Mouse (Mus musculus) layer of hippocampus, adult 6 months (tissue): ENCODE results near the gene Mrps34. TPM values are rescaled to one million over a fixed set of nuclear protein-coding genes. Genes with fewer than 3 reads are reported as not detected.

Experiments used
- long read RNA-seq, 2 experiments: library from polyadenylated mRNA; unstranded; transcript quantifications; one replicate each; pipeline ENCODE4 v2.0.0; 2019 to 2020
- polyA plus RNA-seq: library from polyadenylated mRNA; unstranded; fragments of <200 nt; fragmentation: Nextera tagmentation; gene quantifications from 2 replicates; pipeline ENCODE4 v1.2.3, GENCODE M21; 2021

The Mrps34 gene
- 173 and 187 TPM in 2 replicates for polyA plus RNA-seq
- long read RNA-seq, experiment 1, transcript Mrps34-202 (2 exons, 899 nt): minor isoform, 30 of 172 reads
- long read RNA-seq, experiment 1, transcript Mrps34-201 (3 exons, 918 nt): major isoform, 123 of 172 reads
- long read RNA-seq, experiment 1, partial matches to known transcripts: 5 of 172 reads
- long read RNA-seq, experiment 1, other reads (novel, unspliced or antisense): 14 of 172 reads
- long read RNA-seq, experiment 2, transcript Mrps34-202 (2 exons, 899 nt): minor isoform, 31 of 86 reads
- long read RNA-seq, experiment 2, transcript Mrps34-201 (3 exons, 918 nt): major isoform, 36 of 86 reads
- long read RNA-seq, experiment 2, partial matches to known transcripts: 4 of 86 reads
- long read RNA-seq, experiment 2, other reads (novel, unspliced or antisense): 15 of 86 reads

GRCm38 (mm10) chr17:24894995-24895547 is at the start of gene Mrps34, which contains the start of gene Eme2:
Mrps34 (plus strand) TSS chr17:24895116.
Eme2 (minus strand) TSS chr17:24895087.

GRCm38 (mm10) chr17:24850065-24850772 is 44.7 kb upstream of the Mrps34 start, which contains the start of gene Fahd1:
Fahd1 (minus strand) TSS chr17:24850364.

GRCm38 (mm10) chr17:24865776-24866175 is 29.1 kb upstream of the Mrps34 start, which contains the start of gene Igfals:
Igfals (plus strand) TSS chr17:24865997.

GRCm38 (mm10) chr17:24886134-24886931 is 8.6 kb upstream of the Mrps34 start, which contains the start of the genes Nubp2 and Spsb3:
Nubp2 (minus strand) TSS chr17:24886349.
Spsb3 (plus strand) TSS chr17:24886643.

GRCm38 (mm10) chr17:24896241-24896992 is 1.5 kb downstream of the Mrps34 start, which contains the start of gene Nme3:
Nme3 (plus strand) TSS chr17:24896500.

GRCm38 (mm10) chr17:24936259-24937237 is 41.6 kb downstream of the Mrps34 start, which contains the start of gene Mapk8ip3:
Mapk8ip3 (minus strand) TSS chr17:24936977.

Other genes starting within 250 kb of the Mrps34 start
- gene Slc9a3r2, start 244.8 kb upstream of the Mrps34 start, polyA plus RNA-seq: 41.7 and 49.7 TPM in 2 replicates
- gene Npw, start 236.7 kb upstream of the Mrps34 start, polyA plus RNA-seq: 1.2 TPM in 2 replicates
- 0.99 and 1.2 TPM in 2 replicates for gene Zfp598, start 225.4 kb upstream of the Mrps34 start, polyA plus RNA-seq
- gene Syngr3, start 205.2 kb upstream of the Mrps34 start, polyA plus RNA-seq: 304 and 365 TPM in 2 replicates
- 30.7 and 34.3 TPM in 2 replicates for gene Gfer, start 199.0 kb upstream of the Mrps34 start, polyA plus RNA-seq
- gene Noxo1, start 198.9 kb upstream of the Mrps34 start, polyA plus RNA-seq: 0.87 and 0.93 TPM in 2 replicates
- 23.2 and 24.5 TPM in 2 replicates for gene Tbl3, start 187.5 kb upstream of the Mrps34 start, polyA plus RNA-seq
- gene Rnf151, start 177.1 kb upstream of the Mrps34 start, polyA plus RNA-seq: not detected in 2 replicates
- gene Rps2, start 177.0 kb upstream of the Mrps34 start, polyA plus RNA-seq: 1,412 and 1,765 TPM in 2 replicates
- gene Ndufb10, start 170.6 kb upstream of the Mrps34 start, polyA plus RNA-seq: 1,096 and 1,134 TPM in 2 replicates
- 0.50 TPM in 1 of 2 replicates, not detected in the other for gene Rpl3l, start 167.3 kb upstream of the Mrps34 start, polyA plus RNA-seq
- 9.1 and 9.3 TPM in 2 replicates for gene Msrb1, start 158.5 kb upstream of the Mrps34 start, polyA plus RNA-seq
- gene Hs3st6, start 142.1 kb upstream of the Mrps34 start, polyA plus RNA-seq: 0.54 and 0.67 TPM in 2 replicates
- gene Meiob, start 90.8 kb upstream of the Mrps34 start, polyA plus RNA-seq: not detected in 2 replicates
- 305 and 325 TPM in 2 replicates for gene Hagh, start 55.0 kb upstream of the Mrps34 start, polyA plus RNA-seq
- gene Fahd1, start 44.8 kb upstream of the Mrps34 start, polyA plus RNA-seq: 25.1 and 25.5 TPM in 2 replicates
- 0.20 TPM in 1 of 2 replicates, not detected in the other for gene Igfals, start 29.1 kb upstream of the Mrps34 start, polyA plus RNA-seq
- 54.0 and 61.7 TPM in 2 replicates for gene Nubp2, start 8.8 kb upstream of the Mrps34 start, polyA plus RNA-seq
- gene Spsb3, start 8.5 kb upstream of the Mrps34 start, polyA plus RNA-seq: 82.3 and 84.0 TPM in 2 replicates
- gene Eme2, start within 50 bp of the Mrps34 start, polyA plus RNA-seq: 15.7 and 16.4 TPM in 2 replicates
- gene Nme3, start 1.4 kb downstream of the Mrps34 start, polyA plus RNA-seq: 121 and 122 TPM in 2 replicates
- 52.4 and 55.8 TPM in 2 replicates for gene Mapk8ip3, start 41.9 kb downstream of the Mrps34 start, polyA plus RNA-seq
- 4.7 and 5.9 TPM in 2 replicates for gene Jpt2, start 65.6 kb downstream of the Mrps34 start, polyA plus RNA-seq
- 6.2 and 7.0 TPM in 2 replicates for gene Cramp1l, start 120.7 kb downstream of the Mrps34 start, polyA plus RNA-seq
- gene Ift140, start 121.0 kb downstream of the Mrps34 start, polyA plus RNA-seq: 4.3 and 6.4 TPM in 2 replicates
- 15.0 and 15.1 TPM in 2 replicates for gene Tmem204, start 188.5 kb downstream of the Mrps34 start, polyA plus RNA-seq
- gene Telo2, start 220.9 kb downstream of the Mrps34 start, polyA plus RNA-seq: 9.6 and 9.7 TPM in 2 replicates
- 0.79 and 0.80 TPM in 2 replicates for gene Ptx4, start 225.6 kb downstream of the Mrps34 start, polyA plus RNA-seq
- 31.4 and 33.7 TPM in 2 replicates for gene Clcn7, start 238.3 kb downstream of the Mrps34 start, polyA plus RNA-seq